Mouse (Mus musculus): ENCODE data around the gene Ttc28. TPM values are rescaled to one million over a fixed set of nuclear protein-coding genes. Genes with fewer than 3 reads are reported as not detected.
"Not testable (repeated sequence)": the region's sequence is repeated elsewhere in the genome, so short reads cannot be mapped to it uniquely, and the experiment has no call there.

Gene Ttc28
- polyA plus RNA-seq, 1 experiment = 3.4 TPM

- H3K79me2 ChIP-seq (ENCODE audit: control insufficient read depth, insufficient read depth) = no peaks in the 10 kb centered on the region
- no peaks in the 10 kb centered on the region for H3K79me3 ChIP-seq (ENCODE audit: low read depth)
- TF ChIP-seq FOSL1 (IDR thresholded peaks at IDR 0.05; ENCODE audit: insufficient read depth, low read length, poor library complexity, severe bottlenecking) (no peak), CEBPB (IDR thresholded peaks at IDR 0.05; ENCODE audit: low read depth) (no peak), CTCF (IDR thresholded peaks at IDR 0.05; ENCODE audit: control insufficient read depth, insufficient read depth, insufficient read length) (no peak), MYOD1 (IDR thresholded peaks at IDR 0.05; ENCODE audit: control insufficient read depth, insufficient read length, low read depth) (no peak), USF1 (IDR thresholded peaks at IDR 0.05; ENCODE audit: low read depth) (no peak), MAX (IDR thresholded peaks at IDR 0.05) (no peak), MYOG (IDR thresholded peaks at IDR 0.05; ENCODE audit: control insufficient read depth, extremely low read depth, insufficient read length) (no peak)
- no peak overlapping the region for H3K4me3 ChIP-seq (ENCODE audit: insufficient read depth, poor library complexity, severe bottlenecking)
- H3ac ChIP-seq (ENCODE audit: control insufficient read depth, insufficient read length, low read depth) = no peak overlapping the region
- no peaks in the 10 kb centered on the region for H3K27me3 ChIP-seq (ENCODE audit: control insufficient read depth, insufficient read depth, insufficient read length)
- peaks cover 4% of the 10 kb centered on the region for H3K36me3 ChIP-seq (ENCODE audit: control insufficient read depth, insufficient read depth)
Measured at GRCm38 (mm10) chr5:110875286-110875685, 4.3 kb upstream of the Ttc28 start.

GRCm38 (mm10) chr5:110877666-110878505, 1.7 kb upstream of the Ttc28 start:
- TF ChIP-seq CTCF (IDR thresholded peaks at IDR 0.05; ENCODE audit: control insufficient read depth, insufficient read depth, insufficient read length) = no peak
- TF ChIP-seq MYOD1 (IDR thresholded peaks at IDR 0.05; ENCODE audit: control insufficient read depth, insufficient read length, low read depth) = no peak
- TF ChIP-seq CEBPB (IDR thresholded peaks at IDR 0.05; ENCODE audit: low read depth) = no peak
- TF ChIP-seq FOSL1 (IDR thresholded peaks at IDR 0.05; ENCODE audit: insufficient read depth, low read length, poor library complexity, severe bottlenecking) = no peak
- TF ChIP-seq MYOG (IDR thresholded peaks at IDR 0.05; ENCODE audit: control insufficient read depth, extremely low read depth, insufficient read length) = no peak
- no peak for TF ChIP-seq MAX (IDR thresholded peaks at IDR 0.05)
- no peak for TF ChIP-seq USF1 (IDR thresholded peaks at IDR 0.05; ENCODE audit: low read depth)
- Histone ChIP-seq H3ac (ENCODE audit: control insufficient read depth, insufficient read length, low read depth) (no peak overlapping the region), H3K79me3 (ENCODE audit: low read depth) (no peaks in the 10 kb centered on the region)

GRCm38 (mm10) chr5:110878526-110878925, 1.1 kb upstream of the Ttc28 start:
- H3K79me2 ChIP-seq (ENCODE audit: control insufficient read depth, insufficient read depth); H3K27me3 ChIP-seq (ENCODE audit: control insufficient read depth, insufficient read depth, insufficient read length); H3ac ChIP-seq (ENCODE audit: control insufficient read depth, insufficient read length, low read depth); H3K4me3 ChIP-seq (ENCODE audit: insufficient read depth, poor library complexity, severe bottlenecking); H3K79me3 ChIP-seq (ENCODE audit: low read depth); H3K36me3 ChIP-seq (ENCODE audit: control insufficient read depth, insufficient read depth): not testable (repeated sequence)

More at GRCm38 (mm10) chr5:110877666-110878505, 1.7 kb upstream of the Ttc28 start:
- no peaks in the 10 kb centered on the region for H3K27me3 ChIP-seq (ENCODE audit: control insufficient read depth, insufficient read depth, insufficient read length)
- no peak overlapping the region for H3K4me3 ChIP-seq (ENCODE audit: insufficient read depth, poor library complexity, severe bottlenecking)
- H3K36me3 ChIP-seq (ENCODE audit: control insufficient read depth, insufficient read depth) = peaks cover 4% of the 10 kb centered on the region
- H3K79me2 ChIP-seq (ENCODE audit: control insufficient read depth, insufficient read depth) = no peaks in the 10 kb centered on the region

GRCm38 (mm10) chr5:110879042-110879441, 561 bp upstream of the Ttc28 start:
- Histone ChIP-seq H3K79me3 (ENCODE audit: low read depth) (no peaks in the 10 kb centered on the region), H3K27me3 (ENCODE audit: control insufficient read depth, insufficient read depth, insufficient read length) (no peaks in the 10 kb centered on the region), H3K4me3 (ENCODE audit: insufficient read depth, poor library complexity, severe bottlenecking) (peak overlapping the region; percentile 74), H3ac (ENCODE audit: control insufficient read depth, insufficient read length, low read depth) (peak overlapping the region; percentile 53), H3K36me3 (ENCODE audit: control insufficient read depth, insufficient read depth) (no peaks in the 10 kb centered on the region), H3K79me2 (ENCODE audit: control insufficient read depth, insufficient read depth) (no peaks in the 10 kb centered on the region)
- no peak for TF ChIP-seq FOSL1 (IDR thresholded peaks at IDR 0.05; ENCODE audit: insufficient read depth, low read length, poor library complexity, severe bottlenecking)
- no peak for TF ChIP-seq MYOD1 (IDR thresholded peaks at IDR 0.05; ENCODE audit: control insufficient read depth, insufficient read length, low read depth)
- no peak for TF ChIP-seq USF1 (IDR thresholded peaks at IDR 0.05; ENCODE audit: low read depth)
- TF ChIP-seq CTCF (IDR thresholded peaks at IDR 0.05; ENCODE audit: control insufficient read depth, insufficient read depth, insufficient read length) = no peak
- TF ChIP-seq CEBPB (IDR thresholded peaks at IDR 0.05; ENCODE audit: low read depth) = no peak
- TF ChIP-seq MYOG (IDR thresholded peaks at IDR 0.05; ENCODE audit: control insufficient read depth, extremely low read depth, insufficient read length) = no peak
- no peak for TF ChIP-seq MAX (IDR thresholded peaks at IDR 0.05)

GRCm38 (mm10) chr5:110888596-110888995, 9.0 kb downstream of the Ttc28 start:
- no peaks in the 10 kb centered on the region for H3K79me3 ChIP-seq (ENCODE audit: low read depth)
- no peak overlapping the region for H3K4me3 ChIP-seq (ENCODE audit: insufficient read depth, poor library complexity, severe bottlenecking)
- no peaks in the 10 kb centered on the region for H3K79me2 ChIP-seq (ENCODE audit: control insufficient read depth, insufficient read depth)
- H3K36me3 ChIP-seq (ENCODE audit: control insufficient read depth, insufficient read depth) = no peaks in the 10 kb centered on the region
- no peak for TF ChIP-seq MYOD1 (IDR thresholded peaks at IDR 0.05; ENCODE audit: control insufficient read depth, insufficient read length, low read depth)
- TF ChIP-seq CTCF (IDR thresholded peaks at IDR 0.05; ENCODE audit: control insufficient read depth, insufficient read depth, insufficient read length) = no peak
- no peak for TF ChIP-seq MAX (IDR thresholded peaks at IDR 0.05)
- TF ChIP-seq CEBPB (IDR thresholded peaks at IDR 0.05; ENCODE audit: low read depth) = no peak
- no peak for TF ChIP-seq MYOG (IDR thresholded peaks at IDR 0.05; ENCODE audit: control insufficient read depth, extremely low read depth, insufficient read length)
- no peak for TF ChIP-seq FOSL1 (IDR thresholded peaks at IDR 0.05; ENCODE audit: insufficient read depth, low read length, poor library complexity, severe bottlenecking)
- no peak for TF ChIP-seq USF1 (IDR thresholded peaks at IDR 0.05; ENCODE audit: low read depth)
- no peak overlapping the region for H3ac ChIP-seq (ENCODE audit: control insufficient read depth, insufficient read length, low read depth)
- no peaks in the 10 kb centered on the region for H3K27me3 ChIP-seq (ENCODE audit: control insufficient read depth, insufficient read depth, insufficient read length)

- H3K79me2 ChIP-seq (ENCODE audit: control insufficient read depth, insufficient read depth) = no peaks in the 10 kb centered on the region
- H3K27me3 ChIP-seq (ENCODE audit: control insufficient read depth, insufficient read depth, insufficient read length) = no peaks in the 10 kb centered on the region
- H3K4me3 ChIP-seq (ENCODE audit: insufficient read depth, poor library complexity, severe bottlenecking) = no peak overlapping the region
- H3ac ChIP-seq (ENCODE audit: control insufficient read depth, insufficient read length, low read depth) = no peak overlapping the region
- TF ChIP-seq MAX (IDR thresholded peaks at IDR 0.05) = no peak
- no peak for TF ChIP-seq CTCF (IDR thresholded peaks at IDR 0.05; ENCODE audit: control insufficient read depth, insufficient read depth, insufficient read length)
- peaks cover 7% of the 10 kb centered on the region for H3K36me3 ChIP-seq (ENCODE audit: control insufficient read depth, insufficient read depth)
- H3K79me3 ChIP-seq (ENCODE audit: low read depth) = no peaks in the 10 kb centered on the region
Measured at GRCm38 (mm10) chr5:110889945-110890344, 10.3 kb downstream of the Ttc28 start.
